Mouse (Mus musculus): Measurements from ENCODE around the gene Tysnd1. TPM values are rescaled to one million over a fixed set of nuclear protein-coding genes. Genes with fewer than 3 reads are reported as not detected.

The Tysnd1 gene
- polyA plus RNA-seq, 1 experiment: 50.2 TPM

DNA sequence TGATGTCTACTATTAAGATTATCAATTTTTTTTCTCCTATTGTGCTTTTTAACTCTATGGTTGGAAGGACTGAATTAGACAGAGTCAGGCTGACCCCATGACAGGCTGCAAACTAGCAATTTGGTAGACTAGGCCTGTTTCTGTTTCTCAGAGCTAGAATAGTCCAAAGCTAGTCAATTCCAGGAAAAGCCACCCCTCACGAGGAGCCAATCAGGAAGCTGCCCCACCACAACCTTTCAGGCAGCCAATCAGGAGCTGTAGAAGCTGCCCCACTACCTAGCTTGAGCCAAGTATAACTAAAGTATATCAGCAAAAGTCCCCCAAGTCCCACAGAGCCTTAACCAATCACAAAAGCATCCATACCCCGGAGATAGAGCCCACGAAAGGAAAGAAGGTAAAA lies 19.4 kb upstream of the Tysnd1 start:
- WGBS: 64% methylated on average over 3 of the region's 3 CpGs
- Histone ChIP-seq H3K4me1 (ENCODE audit: control insufficient read depth, insufficient read depth, low read length) (peaks cover 2% of the 10 kb centered on the region), H3K4me3 (replicated peaks; ENCODE audit: extremely low read depth, low read depth, low read length) (no peak overlapping the region)
- DNase-seq: no peak
- no peak for TF ChIP-seq CTCF (IDR thresholded peaks at IDR 0.05; ENCODE audit: insufficient read depth, low read length)
- no peak for TF ChIP-seq POLR2A (IDR thresholded peaks at IDR 0.05; ENCODE audit: borderline replicate concordance, extremely low read depth, low read depth, low read length)

DNA sequence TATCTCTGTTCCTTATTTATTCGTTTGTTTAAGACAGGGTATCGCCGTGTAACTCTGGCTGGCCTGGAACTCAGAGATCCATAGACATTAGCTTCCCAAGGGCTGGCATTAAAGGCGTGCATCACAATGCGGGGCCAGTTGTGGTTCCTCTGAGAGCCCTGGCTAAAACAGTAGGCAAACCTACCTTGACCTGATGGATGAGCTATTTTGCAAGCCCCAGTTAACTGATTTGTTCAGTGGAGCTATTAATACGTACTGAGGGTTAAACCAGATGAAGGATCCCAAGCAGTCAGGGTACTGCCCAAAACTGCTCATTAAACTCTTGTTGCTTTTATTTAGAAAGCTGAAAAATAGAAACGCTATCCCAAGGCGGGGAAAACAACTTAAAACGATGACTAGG lies 15.8 kb upstream of the Tysnd1 start:
- Histone ChIP-seq H3K4me1 (ENCODE audit: control insufficient read depth, insufficient read depth, low read length) (peaks cover 9% of the 10 kb centered on the region), H3K4me3 (replicated peaks; ENCODE audit: extremely low read depth, low read depth, low read length) (peak overlapping the region; percentile 94)
- WGBS: 37% methylated on average over 9 of the region's 9 CpGs
- TF ChIP-seq POLR2A (IDR thresholded peaks at IDR 0.05; ENCODE audit: borderline replicate concordance, extremely low read depth, low read depth, low read length) (no peak), CTCF (IDR thresholded peaks at IDR 0.05; ENCODE audit: insufficient read depth, low read length) (no peak)
- DNase-seq: no peak

DNA sequence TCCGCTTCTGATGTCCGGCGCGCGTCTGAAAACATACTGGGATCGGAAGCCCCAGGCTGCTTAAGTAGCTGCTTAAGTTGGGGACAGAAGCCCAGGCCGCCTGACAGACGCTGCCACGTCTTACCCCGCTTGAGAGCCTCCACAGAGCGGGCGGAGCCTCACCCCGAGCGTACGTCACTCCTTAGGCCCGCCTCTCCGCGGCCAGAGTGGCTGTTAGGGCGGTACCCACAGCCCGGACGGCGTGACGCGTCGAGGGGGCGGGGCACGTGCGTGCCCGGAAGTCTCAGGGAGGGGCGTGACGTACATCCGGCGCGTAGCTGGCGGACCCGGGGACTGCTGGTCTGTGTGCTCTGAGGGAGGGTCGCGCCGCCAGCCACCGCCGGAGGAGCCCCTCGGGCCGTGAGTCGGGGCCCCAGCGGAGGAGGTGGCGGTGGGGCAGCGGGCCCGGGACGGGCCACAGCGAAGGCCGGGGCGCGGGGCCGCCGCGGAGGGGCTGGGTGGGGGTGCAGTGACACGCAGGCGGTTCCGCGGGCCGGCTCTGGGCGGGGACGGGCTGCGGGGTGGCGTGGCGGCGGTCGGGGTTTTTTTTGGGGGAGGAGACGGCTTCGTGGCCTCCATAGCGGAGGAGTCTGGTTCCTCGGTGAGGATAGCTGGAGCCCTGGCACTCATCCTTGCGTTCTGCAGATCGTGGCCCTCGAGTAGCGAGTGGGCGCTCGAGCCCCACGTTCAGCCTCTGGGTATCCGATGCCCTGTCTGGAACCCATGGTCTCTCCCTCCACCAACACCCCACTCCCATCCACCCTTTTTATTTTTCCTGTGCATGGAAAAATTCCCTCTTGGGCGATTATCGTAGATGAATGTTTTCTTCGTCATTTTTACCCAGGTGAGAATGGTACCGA lies 15.1 kb upstream of the Tysnd1 start, which contains the start of gene Sar1a:
Gene Sar1a, plus strand, starts transcription at position 285 of the 899 bp plus-strand sequence.
- 1% methylated on average over 80 of the region's 84 CpGs for WGBS
- H3K4me1 ChIP-seq (ENCODE audit: control insufficient read depth, insufficient read depth, low read length): peaks cover 9% of the 10 kb centered on the region
- peak; percentile 98 for DNase-seq
- H3K4me3 ChIP-seq (replicated peaks; ENCODE audit: extremely low read depth, low read depth, low read length): peak within 1 kb of the TSS; percentile 94
- TF ChIP-seq POLR2A (IDR thresholded peaks at IDR 0.05; ENCODE audit: borderline replicate concordance, extremely low read depth, low read depth, low read length) (peak; percentile 92), CTCF (IDR thresholded peaks at IDR 0.05; ENCODE audit: insufficient read depth, low read length) (no peak)

GRCm38 (mm10) chr10:61689405-61689804 lies 5.9 kb upstream of the Tysnd1 start:
- no peak for DNase-seq
- no peaks in the 10 kb centered on the region for H3K4me1 ChIP-seq (ENCODE audit: control insufficient read depth, insufficient read depth, low read length)
- TF ChIP-seq POLR2A (IDR thresholded peaks at IDR 0.05; ENCODE audit: borderline replicate concordance, extremely low read depth, low read depth, low read length): no peak
- no peak for TF ChIP-seq CTCF (IDR thresholded peaks at IDR 0.05; ENCODE audit: insufficient read depth, low read length)
- no peak overlapping the region for H3K4me3 ChIP-seq (replicated peaks; ENCODE audit: extremely low read depth, low read depth, low read length)
- 79% methylated on average over 8 of the region's 8 CpGs for WGBS

DNA sequence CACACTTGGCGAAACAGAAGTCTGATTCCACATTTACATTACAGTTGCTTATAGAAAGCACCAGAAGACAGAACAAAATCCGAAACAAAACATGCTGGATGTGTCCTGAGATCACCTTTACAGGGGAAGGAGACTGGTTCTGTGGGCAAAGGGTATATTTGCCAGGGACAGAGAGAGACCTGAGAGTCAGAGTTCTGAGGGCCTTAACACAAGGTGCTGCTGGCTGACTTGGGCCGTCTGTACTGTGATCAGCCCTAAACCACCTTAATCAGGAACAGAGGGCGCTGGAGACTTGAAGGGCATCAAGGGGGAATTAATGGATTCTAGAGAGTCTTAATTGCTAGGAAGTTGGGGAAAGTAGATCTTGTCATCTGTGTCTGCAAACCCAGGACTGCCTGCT lies 1.8 kb upstream of the Tysnd1 start:
- H3K4me3 ChIP-seq (replicated peaks; ENCODE audit: extremely low read depth, low read depth, low read length): no peak overlapping the region
- H3K4me1 ChIP-seq (ENCODE audit: control insufficient read depth, insufficient read depth, low read length): peaks cover 9% of the 10 kb centered on the region
- 75% methylated on average over 4 of the region's 4 CpGs for WGBS
- no peak for DNase-seq
- TF ChIP-seq CTCF (IDR thresholded peaks at IDR 0.05; ENCODE audit: insufficient read depth, low read length) (no peak), POLR2A (IDR thresholded peaks at IDR 0.05; ENCODE audit: borderline replicate concordance, extremely low read depth, low read depth, low read length) (no peak)

DNA sequence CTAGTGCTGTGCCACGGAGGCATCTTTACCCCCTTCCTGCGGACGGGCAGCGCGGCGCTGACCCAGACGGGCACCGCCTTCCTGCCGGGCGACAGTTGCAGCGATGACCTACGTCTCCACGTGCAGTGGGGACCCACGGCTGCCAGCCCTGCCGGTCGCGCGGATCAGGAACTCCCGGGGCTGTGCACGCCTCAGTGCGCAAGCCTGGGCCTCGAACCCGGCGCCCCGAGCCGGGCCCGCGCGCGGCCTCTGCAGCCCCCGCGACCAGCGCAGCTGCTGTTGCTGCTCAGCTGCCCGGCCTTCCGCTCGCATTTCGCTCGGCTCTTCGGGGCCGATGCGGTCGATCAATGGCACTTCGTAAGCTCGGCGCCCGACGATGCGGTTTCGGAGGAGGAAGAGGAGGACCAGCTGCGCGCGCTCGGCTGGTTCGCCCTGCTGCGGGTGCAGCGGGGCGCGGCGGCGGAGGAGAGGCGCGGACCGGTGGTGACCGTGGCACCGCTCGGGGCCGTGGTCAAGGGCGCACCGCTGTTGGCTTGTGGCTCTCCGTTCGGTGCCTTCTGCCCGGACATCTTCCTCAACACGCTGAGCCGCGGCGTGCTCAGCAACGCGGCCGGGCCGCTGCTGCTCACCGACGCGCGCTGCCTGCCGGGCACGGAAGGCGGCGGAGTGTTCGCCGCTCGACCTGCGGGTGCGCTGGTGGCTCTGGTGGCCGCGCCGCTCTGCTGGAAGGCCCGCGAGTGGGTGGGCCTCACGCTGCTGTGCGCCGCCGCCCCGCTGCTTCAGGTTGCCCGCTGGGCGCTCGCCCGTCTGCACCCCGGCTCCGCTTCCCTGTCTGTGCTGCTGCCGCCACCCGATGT lies 617 bp downstream of the Tysnd1 start:
- Histone ChIP-seq H3K4me3 (replicated peaks; ENCODE audit: extremely low read depth, low read depth, low read length) (peak overlapping the region; percentile 92), H3K4me1 (ENCODE audit: control insufficient read depth, insufficient read depth, low read length) (peaks cover 9% of the 10 kb centered on the region)
- 1% methylated on average over 111 of the region's 111 CpGs for WGBS
- peak; percentile 29 for DNase-seq
- TF ChIP-seq POLR2A (IDR thresholded peaks at IDR 0.05; ENCODE audit: borderline replicate concordance, extremely low read depth, low read depth, low read length) (no peak), CTCF (IDR thresholded peaks at IDR 0.05; ENCODE audit: insufficient read depth, low read length) (no peak)

DNA sequence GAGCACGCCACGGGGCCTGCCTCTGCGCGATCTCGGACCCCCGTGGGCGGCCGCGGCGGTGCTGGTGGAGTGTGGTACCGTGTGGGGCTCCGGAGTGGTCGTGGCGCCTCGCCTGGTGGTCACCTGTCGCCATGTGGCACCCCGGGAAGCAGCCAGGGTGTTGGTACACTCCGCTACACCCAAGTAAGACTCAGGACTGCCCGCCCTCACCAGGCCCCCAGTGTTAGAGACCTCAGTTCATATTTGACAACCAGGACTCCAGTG lies 1.2 kb downstream of the Tysnd1 start:
- Histone ChIP-seq H3K4me3 (replicated peaks; ENCODE audit: extremely low read depth, low read depth, low read length) (peak overlapping the region; percentile 92), H3K4me1 (ENCODE audit: control insufficient read depth, insufficient read depth, low read length) (peaks cover 9% of the 10 kb centered on the region)
- WGBS: 14% methylated on average over 19 of the region's 19 CpGs
- TF ChIP-seq POLR2A (IDR thresholded peaks at IDR 0.05; ENCODE audit: borderline replicate concordance, extremely low read depth, low read depth, low read length) (no peak), CTCF (IDR thresholded peaks at IDR 0.05; ENCODE audit: insufficient read depth, low read length) (no peak)
- DNase-seq: no peak

- DNase-seq: no peak
- Histone ChIP-seq H3K4me3 (replicated peaks; ENCODE audit: extremely low read depth, low read depth, low read length) (no peak overlapping the region), H3K4me1 (ENCODE audit: control insufficient read depth, insufficient read depth, low read length) (peaks cover 9% of the 10 kb centered on the region)
- WGBS: 76% methylated on average over 2 of the region's 2 CpGs
- no peak for TF ChIP-seq CTCF (IDR thresholded peaks at IDR 0.05; ENCODE audit: insufficient read depth, low read length)
- TF ChIP-seq POLR2A (IDR thresholded peaks at IDR 0.05; ENCODE audit: borderline replicate concordance, extremely low read depth, low read depth, low read length): no peak
Observed at GRCm38 (mm10) chr10:61697028-61697427, 1.7 kb downstream of the Tysnd1 start.

DNA sequence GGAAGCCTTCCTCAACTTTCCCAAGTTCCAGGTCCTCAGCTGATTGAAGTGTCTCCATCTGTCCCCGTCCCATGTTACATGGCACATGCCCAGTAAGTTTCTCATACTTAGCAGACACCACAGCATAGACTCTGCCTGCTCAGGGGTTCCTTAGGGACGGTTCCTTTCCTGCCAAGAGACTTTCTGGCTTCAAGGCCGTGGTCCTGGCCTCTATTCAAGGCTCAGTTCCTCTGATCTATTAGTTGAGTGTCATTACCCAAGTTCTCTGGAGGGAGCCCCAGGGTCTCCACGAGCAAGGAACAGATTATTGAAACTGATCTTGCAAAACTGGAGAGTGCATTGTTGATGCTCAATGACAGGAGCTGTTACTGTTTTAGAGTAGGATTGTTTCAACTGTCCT lies 9.3 kb downstream of the Tysnd1 start:
- WGBS: 67% methylated on average over 4 of the region's 4 CpGs
- H3K4me1 ChIP-seq (ENCODE audit: control insufficient read depth, insufficient read depth, low read length): no peaks in the 10 kb centered on the region
- TF ChIP-seq CTCF (IDR thresholded peaks at IDR 0.05; ENCODE audit: insufficient read depth, low read length) (no peak), POLR2A (IDR thresholded peaks at IDR 0.05; ENCODE audit: borderline replicate concordance, extremely low read depth, low read depth, low read length) (no peak)
- H3K4me3 ChIP-seq (replicated peaks; ENCODE audit: extremely low read depth, low read depth, low read length): no peak overlapping the region
- DNase-seq: no peak

All from lung, adult 2 months (tissue).